Mouse (Mus musculus) B cell, adult 2 months (primary cell): Measurements from ENCODE around the gene Gm12216.

Experiments
- DNase-seq, 2 experiments: peaks; one replicate each; pipeline ENCODE4 v3.0.0; 2022

The Gm12216 gene

GRCm38 (mm10) chr11:53819511-53819910 is 39.5 kb downstream of the Gm12216 start:
- no peak for DNase-seq

- DNase-seq = no peak
These were observed 40.3 kb downstream of the Gm12216 start for GRCm38 (mm10) chr11:53818794-53819193.

GRCm38 (mm10) chr11:53816841-53817375 is 42.1 kb downstream of the Gm12216 start:
- DNase-seq = no peak

- DNase-seq = no peak
These were observed 44.2 kb downstream of the Gm12216 start for GRCm38 (mm10) chr11:53814810-53815209.

GRCm38 (mm10) chr11:53813001-53813868 is 45.8 kb downstream of the Gm12216 start:
- DNase-seq = no peak

- no peak for DNase-seq
These were observed 47.7 kb downstream of the Gm12216 start for GRCm38 (mm10) chr11:53811312-53811711.

- no peak for DNase-seq
These were observed 48.3 kb downstream of the Gm12216 start for GRCm38 (mm10) chr11:53810749-53811148.

GRCm38 (mm10) chr11:53810156-53810555 is 48.9 kb downstream of the Gm12216 start:
- peak in 1 of 2 experiments; percentile 39 for DNase-seq

- DNase-seq = no peak
These were observed 49.7 kb downstream of the Gm12216 start for GRCm38 (mm10) chr11:53809354-53809753.

GRCm38 (mm10) chr11:53805786-53806185 is 53.3 kb downstream of the Gm12216 start:
- DNase-seq = no peak

GRCm38 (mm10) chr11:53804569-53805344 is 54.3 kb downstream of the Gm12216 start:
- no peak for DNase-seq

GRCm38 (mm10) chr11:53803494-53803893 is 55.6 kb downstream of the Gm12216 start:
- DNase-seq = no peak

- DNase-seq = peak in 1 of 2 experiments; percentile 31
These were observed 56.0 kb downstream of the Gm12216 start for GRCm38 (mm10) chr11:53803093-53803492.

GRCm38 (mm10) chr11:53800975-53801374 is 58.1 kb downstream of the Gm12216 start:
- DNase-seq = no peak

- DNase-seq = no peak
These were observed 59.0 kb downstream of the Gm12216 start for GRCm38 (mm10) chr11:53800036-53800435.

GRCm38 (mm10) chr11:53798041-53798711 is 60.9 kb downstream of the Gm12216 start:
- DNase-seq = no peak

- no peak for DNase-seq
These were observed 61.6 kb downstream of the Gm12216 start for GRCm38 (mm10) chr11:53797386-53797920.

GRCm38 (mm10) chr11:53796409-53797151 is 62.5 kb downstream of the Gm12216 start:
- DNase-seq = no peak

GRCm38 (mm10) chr11:53795813-53796212 is 63.2 kb downstream of the Gm12216 start:
- DNase-seq = no peak

GRCm38 (mm10) chr11:53794671-53795557 is 64.1 kb downstream of the Gm12216 start:
- peak; percentile 52 to 57 for DNase-seq

- peak; percentile 71 to 72 for DNase-seq
These were observed 65.0 kb downstream of the Gm12216 start for GRCm38 (mm10) chr11:53794015-53794414.
